Mouse (Mus musculus): Measurements from ENCODE around the gene Alpk1.

Gene Alpk1

GRCm38 (mm10) chr3:127630190-127630589, 150.1 kb downstream of the Alpk1 start:
- no peak for DNase-seq (ENCODE audit: low spot score)

- no peak for DNase-seq (ENCODE audit: low spot score)
These were observed 151.8 kb downstream of the Alpk1 start for GRCm38 (mm10) chr3:127628311-127629184.

GRCm38 (mm10) chr3:127627956-127628310, 152.4 kb downstream of the Alpk1 start:
- DNase-seq (ENCODE audit: low spot score): no peak

- no peak for DNase-seq (ENCODE audit: low spot score)
These were observed 153.0 kb downstream of the Alpk1 start for GRCm38 (mm10) chr3:127627151-127627955.

GRCm38 (mm10) chr3:127626524-127626923, 153.8 kb downstream of the Alpk1 start:
- no peak for DNase-seq (ENCODE audit: low spot score)

GRCm38 (mm10) chr3:127625701-127626399, 154.5 kb downstream of the Alpk1 start:
- DNase-seq (ENCODE audit: low spot score): no peak

GRCm38 (mm10) chr3:127625296-127625695, 155.0 kb downstream of the Alpk1 start:
- DNase-seq (ENCODE audit: low spot score): peak; percentile 69
